ENCODE assay signal across 8 mouse cellular contexts in genomic region chr7:16783758-16784415, GRCm38 (mm10). TPM values are rescaled to one million over a fixed set of nuclear protein-coding genes. Genes with fewer than 3 reads are reported as not detected.
DNase-seq lines count a peak whose midpoint lies in the region; ATAC-seq lines count a peak whose summit lies in the region.

No protein-coding gene starts in this region.

- peak overlapping the region; percentile 69 for H3K4me3 ChIP-seq in forebrain, embryonic 12.5 days (replicated peaks)
- H3K4me3 ChIP-seq in hindbrain, embryonic 12.5 days = peak overlapping the region; percentile 46
- peak overlapping the region; percentile 52; the same call in 1 of the 2 replicates for H3K4me3 ChIP-seq in neural tube, embryonic 13.5 days

- WGBS in forebrain, embryonic 12.5 days = 41% methylated on average over 17 of the region's 17 CpGs
- 49% methylated on average over 17 of the region's 17 CpGs for WGBS in hindbrain, embryonic 12.5 days
- 40% methylated on average over 17 of the region's 17 CpGs for WGBS in neural tube, embryonic 13.5 days

- no peak overlapping the region for H3K27ac ChIP-seq in forebrain, embryonic 12.5 days
- no peak overlapping the region for H3K27ac ChIP-seq in hindbrain, embryonic 12.5 days
- H3K27ac ChIP-seq in neural tube, embryonic 13.5 days (replicated peaks) = no peak overlapping the region

- ATAC-seq in forebrain, embryonic 12.5 days (ENCODE audit: low FRiP score) = no peak
- ATAC-seq in hindbrain, embryonic 12.5 days (ENCODE audit: low FRiP score) = no peak
- no peak for ATAC-seq in neural tube, embryonic 13.5 days (ENCODE audit: low read depth)
- no peak for ATAC-seq in granulocyte monocyte progenitor cell, adult 5-6 weeks (replicated peaks; ENCODE audit: poor library complexity, severe bottlenecking)
- ATAC-seq in activated CD4-positive, CD25-positive, alpha-beta regulatory T cell, adult 4 months = no peak

- H3K4me2 ChIP-seq in forebrain, embryonic 12.5 days = peak overlapping the region; percentile 100
- H3K4me2 ChIP-seq in hindbrain, embryonic 12.5 days (replicated peaks) = peak overlapping the region; percentile 97
- peak overlapping the region; percentile 97 for H3K4me2 ChIP-seq in neural tube, embryonic 13.5 days

- peaks cover 40% of the 10 kb centered on the region for H3K4me1 ChIP-seq in forebrain, embryonic 12.5 days
- H3K4me1 ChIP-seq in hindbrain, embryonic 12.5 days = peaks cover 36% of the 10 kb centered on the region
- H3K4me1 ChIP-seq in neural tube, embryonic 13.5 days (replicated peaks) = peaks cover 41% of the 10 kb centered on the region

- peak overlapping the region; percentile 75; the same call in 1 of the 2 replicates for H3K9ac ChIP-seq in forebrain, embryonic 12.5 days
- H3K9ac ChIP-seq in hindbrain, embryonic 12.5 days = peak overlapping the region; percentile 38; the same call in 1 of the 2 replicates
- H3K9ac ChIP-seq in neural tube, embryonic 13.5 days = peak overlapping the region; percentile 22

- H3K36me3 ChIP-seq in forebrain, embryonic 12.5 days (replicated peaks) = peaks cover 20% of the 10 kb centered on the region; the same call in 1 of the 2 replicates
- no peaks in the 10 kb centered on the region for H3K36me3 ChIP-seq in hindbrain, embryonic 12.5 days
- no peaks in the 10 kb centered on the region for H3K36me3 ChIP-seq in neural tube, embryonic 13.5 days

- DNase-seq in ovary, postnatal 14 days (ENCODE audit: low spot score) = peak; percentile 37
- DNase-seq in ovary, adult 18-20 months (ENCODE audit: low spot score) = no peak
- DNase-seq in liver = peak; percentile 45

- H3K27me3 ChIP-seq in forebrain, embryonic 12.5 days = peaks cover 3% of the 10 kb centered on the region; the same call in 1 of the 2 replicates
- no peaks in the 10 kb centered on the region for H3K27me3 ChIP-seq in hindbrain, embryonic 12.5 days
- peaks cover 14% of the 10 kb centered on the region for H3K27me3 ChIP-seq in neural tube, embryonic 13.5 days

- H3K9me3 ChIP-seq in forebrain, embryonic 12.5 days = no peaks in the 10 kb centered on the region
- no peaks in the 10 kb centered on the region for H3K9me3 ChIP-seq in hindbrain, embryonic 12.5 days (replicated peaks)
- H3K9me3 ChIP-seq in neural tube, embryonic 13.5 days = no peaks in the 10 kb centered on the region

RNA-seq across cellular contexts. Expression of gene Slc1a5, which starts 2.7 kb away (rescaled TPM):
- polyA plus RNA-seq in forebrain, embryonic 12.5 days (2016; fragmentation: Nextera tagmentation; extraction: Ambion mirVana) = 30.6 and 32.0 TPM in 2 replicates
- 20.2 and 20.5 TPM in 2 replicates for polyA plus RNA-seq in hindbrain, embryonic 12.5 days (2016; fragmentation: Nextera tagmentation; extraction: Ambion mirVana)
- 8.8 and 9.0 TPM in 2 replicates for polyA plus RNA-seq in neural tube, embryonic 13.5 days (2015; fragmentation: Nextera tagmentation; extraction: Ambion mirVana)
- 110 and 118 TPM in 2 replicates for total RNA-seq in granulocyte monocyte progenitor cell, adult 5-6 weeks (2014; fragmentation: Nextera tagmentation)
- total RNA-seq in granulocyte monocyte progenitor cell, adult 5-6 weeks (2017) = 46.4 and 47.2 TPM in 2 replicates
- 100 to 1,000 TPM; 143 to 179 TPM for polyA plus RNA-seq in activated CD4-positive, CD25-positive, alpha-beta regulatory T cell, adult 4 months (2017; shearing (Covaris generic))

RNA-seq across cellular contexts. Expression of gene Strn4, which starts 31.8 kb away (rescaled TPM):
- polyA plus RNA-seq in forebrain, embryonic 12.5 days (2016; fragmentation: Nextera tagmentation; extraction: Ambion mirVana) = 176 and 180 TPM in 2 replicates
- polyA plus RNA-seq in hindbrain, embryonic 12.5 days (2016; fragmentation: Nextera tagmentation; extraction: Ambion mirVana) = 180 and 183 TPM in 2 replicates
- 155 and 174 TPM in 2 replicates for polyA plus RNA-seq in neural tube, embryonic 13.5 days (2015; fragmentation: Nextera tagmentation; extraction: Ambion mirVana)
- total RNA-seq in granulocyte monocyte progenitor cell, adult 5-6 weeks (2014; fragmentation: Nextera tagmentation) = 36.8 and 50.4 TPM in 2 replicates
- 47.0 and 63.5 TPM in 2 replicates for total RNA-seq in granulocyte monocyte progenitor cell, adult 5-6 weeks (2017)
- polyA plus RNA-seq in activated CD4-positive, CD25-positive, alpha-beta regulatory T cell, adult 4 months (2017; shearing (Covaris generic)) = 10 to 100 TPM; 23.0 to 23.1 TPM

RNA-seq across cellular contexts. Expression of gene Fkrp, which starts 32.6 kb away (rescaled TPM):
- 30.5 and 31.4 TPM in 2 replicates for polyA plus RNA-seq in forebrain, embryonic 12.5 days (2016; fragmentation: Nextera tagmentation; extraction: Ambion mirVana)
- 38.7 and 39.1 TPM in 2 replicates for polyA plus RNA-seq in hindbrain, embryonic 12.5 days (2016; fragmentation: Nextera tagmentation; extraction: Ambion mirVana)
- polyA plus RNA-seq in neural tube, embryonic 13.5 days (2015; fragmentation: Nextera tagmentation; extraction: Ambion mirVana) = 40.0 and 45.9 TPM in 2 replicates
- 8.1 and 10.5 TPM in 2 replicates for total RNA-seq in granulocyte monocyte progenitor cell, adult 5-6 weeks (2014; fragmentation: Nextera tagmentation)
- total RNA-seq in granulocyte monocyte progenitor cell, adult 5-6 weeks (2017) = 9.3 and 11.0 TPM in 2 replicates
- polyA plus RNA-seq in activated CD4-positive, CD25-positive, alpha-beta regulatory T cell, adult 4 months (2017; shearing (Covaris generic)) = 1 to 10 TPM; 6.5 to 7.5 TPM

RNA-seq across cellular contexts. Expression of gene Ap2s1, which starts 45.7 kb away (rescaled TPM):
- 254 and 263 TPM in 2 replicates for polyA plus RNA-seq in forebrain, embryonic 12.5 days (2016; fragmentation: Nextera tagmentation; extraction: Ambion mirVana)
- 262 and 292 TPM in 2 replicates for polyA plus RNA-seq in hindbrain, embryonic 12.5 days (2016; fragmentation: Nextera tagmentation; extraction: Ambion mirVana)
- polyA plus RNA-seq in neural tube, embryonic 13.5 days (2015; fragmentation: Nextera tagmentation; extraction: Ambion mirVana) = 372 and 378 TPM in 2 replicates
- 141 and 168 TPM in 2 replicates for total RNA-seq in granulocyte monocyte progenitor cell, adult 5-6 weeks (2014; fragmentation: Nextera tagmentation)
- total RNA-seq in granulocyte monocyte progenitor cell, adult 5-6 weeks (2017) = 102 and 128 TPM in 2 replicates
- polyA plus RNA-seq in activated CD4-positive, CD25-positive, alpha-beta regulatory T cell, adult 4 months (2017; shearing (Covaris generic)) = 100 to 1,000 TPM; 101 to 111 TPM

RNA-seq across cellular contexts. Expression of gene Prkd2, which starts 58.8 kb away (rescaled TPM):
- 10.0 and 10.9 TPM in 2 replicates for polyA plus RNA-seq in forebrain, embryonic 12.5 days (2016; fragmentation: Nextera tagmentation; extraction: Ambion mirVana)
- 8.8 and 9.3 TPM in 2 replicates for polyA plus RNA-seq in hindbrain, embryonic 12.5 days (2016; fragmentation: Nextera tagmentation; extraction: Ambion mirVana)
- polyA plus RNA-seq in neural tube, embryonic 13.5 days (2015; fragmentation: Nextera tagmentation; extraction: Ambion mirVana) = 6.3 and 6.8 TPM in 2 replicates
- 9.6 and 14.6 TPM in 2 replicates for total RNA-seq in granulocyte monocyte progenitor cell, adult 5-6 weeks (2014; fragmentation: Nextera tagmentation)
- 3.4 and 11.9 TPM in 2 replicates for total RNA-seq in granulocyte monocyte progenitor cell, adult 5-6 weeks (2017)
- 10 to 100 TPM; 45.7 to 47.6 TPM for polyA plus RNA-seq in activated CD4-positive, CD25-positive, alpha-beta regulatory T cell, adult 4 months (2017; shearing (Covaris generic))

Comparison
In these comparisons a context has a peak if more than half of its experiments do, and no peak if none do; other contexts are left out.
1. H3K9ac ChIP-seq: peak in every context shown above with its lines; median percentile 75 in forebrain, embryonic 12.5 days; 38 in hindbrain, embryonic 12.5 days; 22 in neural tube, embryonic 13.5 days.